Mouse (Mus musculus): Measurements from ENCODE around the gene Ctf2.

- TF ChIP-seq CTCF (IDR thresholded peaks at IDR 0.05; ENCODE audit: insufficient read depth, low read length), result no peak
- TF ChIP-seq POLR2A (IDR thresholded peaks at IDR 0.05; ENCODE audit: borderline replicate concordance, extremely low read depth, low read depth, low read length), result no peak
These were observed 46.5 kb downstream of the Ctf2 start for GRCm38 (mm10) chr7:127685304-127686018.
